Mouse (Mus musculus): ENCODE results near the gene Tnxb.
"Not testable (repeated sequence)": the region's sequence is repeated elsewhere in the genome, so short reads cannot be mapped to it uniquely, and the experiment has no call there.

The Tnxb gene

GRCm38 (mm10) chr17:34743719-34744118 is 73.4 kb downstream of the Tnxb start, which contains the start of gene C4b:
C4b (minus strand) TSS chr17:34743882.
- DNase-seq: peak; percentile 22

DNA sequence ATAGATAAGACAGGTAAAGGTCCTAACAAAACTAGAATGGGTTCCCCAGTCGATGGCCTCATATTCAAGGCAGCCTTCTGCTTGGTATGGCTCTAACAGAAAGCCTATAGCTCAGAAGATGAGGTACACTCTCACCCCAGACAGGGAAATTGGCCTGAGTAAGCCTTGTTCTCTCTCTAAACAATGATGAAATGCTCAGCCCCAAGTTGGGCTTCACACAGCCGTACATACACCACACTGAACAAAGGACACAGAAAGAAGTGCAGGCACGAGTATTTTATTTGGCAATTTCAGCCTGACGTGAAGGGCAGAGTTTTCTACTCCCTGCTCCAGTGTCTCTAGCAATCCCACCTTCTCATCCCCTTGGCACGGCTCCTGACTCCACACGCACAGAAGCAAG is 73.9 kb downstream of the Tnxb start:
- DNase-seq: no peak

GRCm38 (mm10) chr17:34744611-34745010 is 74.3 kb downstream of the Tnxb start:
- not testable (repeated sequence) for DNase-seq

DNA sequence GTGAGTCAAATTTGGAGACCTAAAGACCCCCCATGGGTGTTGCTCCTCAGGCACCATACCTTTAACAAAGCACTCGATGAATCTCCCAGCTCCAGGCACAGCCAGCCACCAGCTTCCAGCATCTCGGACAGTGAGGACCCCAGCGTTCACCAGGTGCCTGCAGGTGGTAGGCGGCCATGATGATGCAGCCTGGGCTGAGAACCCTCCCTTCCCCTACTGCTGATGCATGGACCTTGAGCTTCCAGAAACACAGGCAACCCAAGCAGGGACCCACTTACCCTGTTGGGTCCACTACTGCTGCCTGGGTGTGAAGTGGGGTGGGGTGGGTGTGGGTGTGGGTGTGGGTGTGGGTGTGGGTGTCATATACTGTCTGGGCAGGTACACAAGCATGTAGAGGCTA is 74.8 kb downstream of the Tnxb start:
- not testable (repeated sequence) for DNase-seq

GRCm38 (mm10) chr17:34746531-34746930 is 76.2 kb downstream of the Tnxb start:
- no peak for DNase-seq

DNA sequence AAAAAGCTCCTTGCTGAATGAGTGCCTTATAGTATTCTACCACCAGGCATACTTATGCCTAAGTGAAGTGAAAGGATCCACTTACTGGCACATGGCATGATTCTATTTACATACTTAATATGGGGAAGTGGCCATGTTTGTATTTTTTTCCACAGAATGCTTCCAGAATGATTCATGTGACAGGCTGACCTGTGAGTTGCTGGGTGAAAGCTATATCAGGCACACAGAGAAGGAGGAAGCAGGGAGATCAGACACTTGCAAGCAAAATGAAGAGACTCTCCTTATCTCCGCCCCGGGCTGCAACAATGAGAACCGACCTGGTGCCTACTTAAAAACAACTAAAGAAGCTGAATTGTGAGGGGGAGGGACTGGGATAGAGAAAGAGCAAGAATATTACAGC is 91.1 kb downstream of the Tnxb start:
- no peak for DNase-seq

Data from lung, postnatal 10 days (tissue).